Mouse (Mus musculus): Measurements from ENCODE around the gene Mettl27. TPM values are rescaled to one million over a fixed set of nuclear protein-coding genes. Genes with fewer than 3 reads are reported as not detected.

Gene Mettl27
- polyA plus RNA-seq (2016; fragmentation: Nextera tagmentation; extraction: Ambion mirVana) = 7.7 and 8.8 TPM in 2 replicates

DNA sequence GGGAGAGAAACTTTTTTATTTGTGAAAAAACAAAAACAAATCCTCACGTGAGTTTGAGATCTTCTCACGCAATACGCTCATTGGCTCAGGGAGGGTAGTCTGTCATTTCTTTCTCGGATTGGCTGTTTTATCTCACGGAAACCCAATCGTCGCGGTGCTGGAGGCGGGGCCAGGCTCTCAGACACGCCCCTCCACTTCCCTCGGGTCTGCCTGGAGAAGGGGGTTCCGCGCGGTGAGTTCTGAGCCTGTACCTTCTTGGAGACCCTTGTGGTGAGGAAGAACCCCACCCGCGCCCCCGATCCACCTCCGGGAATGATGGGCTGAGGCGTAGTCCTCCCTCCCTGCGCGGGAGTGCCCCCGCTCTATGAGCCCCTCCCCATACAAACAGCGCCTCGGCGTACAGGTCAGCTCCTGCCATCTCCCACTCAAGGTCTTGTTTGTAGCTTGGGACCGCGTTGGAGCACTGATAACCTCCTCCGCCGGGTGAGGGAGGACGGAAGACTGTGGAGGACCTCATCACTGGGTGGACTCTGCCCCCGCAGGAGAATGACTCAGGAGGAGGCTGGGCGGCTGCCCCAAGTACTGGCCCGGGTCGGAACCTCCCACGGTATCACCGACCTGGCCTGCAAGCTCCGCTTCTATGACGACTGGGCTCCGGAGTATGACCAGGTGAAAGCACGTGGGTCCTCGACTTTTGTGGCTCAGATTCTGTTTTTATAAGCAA, at the start of gene Mettl27:
Mettl27 (plus strand) TSS at position 190 of the 724 bp plus-strand sequence.
- under 1% methylated on average over 41 of the region's 41 CpGs for WGBS
- Histone ChIP-seq H3K9me3 (no peaks in the 10 kb centered on the region), H3K4me1 (peaks cover 6% of the 10 kb centered on the region), H3K27ac (peak within 1 kb of the TSS; percentile 50; the same call in 1 of the 2 replicates), H3K4me2 (peak within 1 kb of the TSS; percentile 81), H3K9ac (peak within 1 kb of the TSS; percentile 72), H3K36me3 (replicated peaks) (no peaks in the 10 kb centered on the region), H3K27me3 (0 out of 2 replicates have a peak, but pooled peaks cover 7% of the 10 kb centered on the region), H3K4me3 (replicated peaks) (peak within 1 kb of the TSS; percentile 69)
- ATAC-seq (ENCODE audit: low FRiP score) = peak; percentile 98

DNA sequence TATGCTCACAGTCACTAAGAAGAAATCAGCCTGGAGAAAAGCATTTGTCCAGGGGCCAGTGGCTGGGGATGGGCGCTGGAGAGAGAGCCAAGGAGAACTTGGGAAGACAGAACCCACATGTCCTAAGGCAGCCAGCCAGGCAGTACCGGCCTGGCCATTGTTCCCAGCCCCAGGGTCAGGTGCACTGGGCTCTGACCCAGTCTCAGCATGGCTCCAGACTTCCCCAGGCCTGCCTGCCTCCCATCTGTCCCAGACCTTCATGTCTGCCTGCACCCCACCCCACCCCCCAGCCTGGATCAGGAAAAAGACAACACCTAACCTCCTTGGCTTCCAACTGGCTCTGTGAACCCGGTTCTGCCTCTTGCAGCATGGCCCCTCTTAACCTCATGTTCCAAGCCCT, 49.1 kb upstream of the Mettl27 start:
- H3K4me3 ChIP-seq (replicated peaks) = no peak overlapping the region
- H3K36me3 ChIP-seq (replicated peaks) = no peaks in the 10 kb centered on the region
- no peak overlapping the region for H3K9ac ChIP-seq
- ATAC-seq (ENCODE audit: low FRiP score) = no peak
- no peaks in the 10 kb centered on the region for H3K27me3 ChIP-seq
- 68% methylated on average over 3 of the region's 3 CpGs for WGBS
- no peak overlapping the region for H3K4me2 ChIP-seq
- no peaks in the 10 kb centered on the region for H3K9me3 ChIP-seq
- H3K4me1 ChIP-seq = peaks cover 3% of the 10 kb centered on the region; the same call in 1 of the 2 replicates
- H3K27ac ChIP-seq = no peak overlapping the region

DNA sequence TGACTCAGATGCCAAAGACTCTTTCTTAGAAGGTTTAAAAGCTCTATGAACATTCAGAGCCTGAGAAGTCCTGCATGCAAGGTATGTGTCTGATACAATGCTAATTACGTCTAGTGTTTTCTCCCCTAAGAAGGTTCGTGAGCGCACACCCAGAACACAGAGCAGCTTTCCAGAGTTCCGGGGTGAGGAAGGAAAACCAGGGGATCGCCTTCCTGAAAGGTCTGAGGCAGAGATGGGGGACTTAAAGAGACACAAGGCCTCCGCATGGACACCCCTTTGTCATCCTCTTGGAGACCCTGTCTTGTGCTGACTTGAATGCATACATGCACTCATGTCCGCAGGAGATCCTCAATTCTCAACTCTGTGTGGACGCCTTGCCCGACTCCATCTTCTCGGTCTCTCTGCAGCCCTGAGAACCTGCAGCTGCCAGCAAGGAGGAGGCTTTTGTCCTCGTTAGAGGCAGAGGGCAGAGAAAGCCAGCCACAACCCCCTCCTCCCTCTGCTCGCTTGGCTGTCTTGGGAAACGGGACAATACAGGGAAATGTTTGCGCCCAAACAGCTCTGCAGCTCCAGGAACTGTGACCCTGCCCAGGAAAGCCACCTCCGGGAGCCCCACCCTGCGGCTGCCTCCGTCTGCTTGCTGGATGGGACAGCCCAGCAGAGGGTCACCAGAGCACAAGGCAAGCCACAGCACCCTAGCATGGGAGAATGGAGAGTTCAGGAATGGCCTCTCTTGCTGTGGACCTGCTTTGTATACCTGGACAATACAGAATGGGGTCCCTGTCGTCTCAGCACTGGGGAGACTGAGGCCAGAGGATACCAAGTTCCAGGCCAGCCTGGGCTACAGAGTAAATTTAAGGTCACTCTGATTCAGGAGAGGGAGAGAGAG, 44.5 kb upstream of the Mettl27 start:
- no peaks in the 10 kb centered on the region for H3K27me3 ChIP-seq
- H3K4me2 ChIP-seq = no peak overlapping the region
- no peaks in the 10 kb centered on the region for H3K9me3 ChIP-seq
- H3K27ac ChIP-seq = no peak overlapping the region
- H3K9ac ChIP-seq = no peak overlapping the region
- H3K36me3 ChIP-seq (replicated peaks) = no peaks in the 10 kb centered on the region
- no peak overlapping the region for H3K4me3 ChIP-seq (replicated peaks)
- no peak for ATAC-seq (ENCODE audit: low FRiP score)
- 51% methylated on average over 18 of the region's 18 CpGs for WGBS
- peaks cover 3% of the 10 kb centered on the region; the same call in 1 of the 2 replicates for H3K4me1 ChIP-seq

DNA sequence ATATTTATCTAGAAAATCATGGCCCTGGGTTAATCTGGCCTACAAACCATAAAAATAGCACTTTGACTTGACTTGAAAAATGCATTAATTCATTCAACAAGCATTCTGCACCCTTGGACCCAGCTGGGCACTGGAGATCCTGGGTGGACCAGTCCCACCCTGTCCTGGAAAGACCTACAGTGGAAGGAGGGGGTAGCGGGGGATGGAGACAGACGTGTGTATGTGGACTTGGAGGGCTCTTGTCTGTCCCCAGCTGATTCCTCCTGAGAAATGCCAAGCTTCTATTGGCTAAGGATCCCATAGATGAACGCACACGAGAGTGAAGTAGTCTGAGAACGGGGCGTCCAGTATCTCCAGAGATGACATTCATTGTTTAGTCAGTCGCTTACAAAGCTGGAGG, 43.7 kb upstream of the Mettl27 start:
- Histone ChIP-seq H3K27me3 (no peaks in the 10 kb centered on the region), H3K36me3 (replicated peaks) (no peaks in the 10 kb centered on the region), H3K9me3 (no peaks in the 10 kb centered on the region), H3K4me2 (no peak overlapping the region), H3K4me1 (peaks cover 3% of the 10 kb centered on the region; the same call in 1 of the 2 replicates), H3K27ac (no peak overlapping the region), H3K9ac (no peak overlapping the region), H3K4me3 (replicated peaks) (no peak overlapping the region)
- no peak for ATAC-seq (ENCODE audit: low FRiP score)
- WGBS = 87% methylated on average over 7 of the region's 7 CpGs

DNA sequence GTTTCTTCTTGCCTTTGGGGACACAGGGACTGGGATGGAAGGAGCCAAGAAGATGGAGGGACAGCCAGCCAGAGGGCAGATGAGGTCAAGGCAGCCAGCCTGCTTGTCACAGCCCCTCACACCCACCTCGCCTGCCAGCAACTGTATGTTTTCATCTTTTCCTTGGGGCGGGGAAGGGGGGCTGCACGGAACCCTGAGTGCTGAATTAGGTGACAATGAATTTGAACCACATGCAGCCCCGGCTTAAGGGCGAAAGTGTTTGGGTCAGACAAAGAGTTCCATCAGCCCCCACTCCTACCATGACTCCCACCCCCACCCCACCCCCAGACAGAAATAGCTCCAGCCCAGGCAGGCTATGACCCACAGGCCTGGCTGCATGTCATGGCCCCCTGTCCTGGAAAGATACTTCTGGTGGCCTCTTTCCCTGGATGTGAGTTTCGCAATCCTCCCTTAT, 41.5 kb upstream of the Mettl27 start:
- Histone ChIP-seq H3K27me3 (no peaks in the 10 kb centered on the region), H3K27ac (no peak overlapping the region), H3K9ac (no peak overlapping the region), H3K36me3 (replicated peaks) (no peaks in the 10 kb centered on the region), H3K4me3 (replicated peaks) (no peak overlapping the region), H3K4me2 (no peak overlapping the region), H3K4me1 (peaks cover 3% of the 10 kb centered on the region; the same call in 1 of the 2 replicates), H3K9me3 (no peaks in the 10 kb centered on the region)
- no peak for ATAC-seq (ENCODE audit: low FRiP score)
- WGBS = 86% methylated on average over 6 of the region's 6 CpGs

DNA sequence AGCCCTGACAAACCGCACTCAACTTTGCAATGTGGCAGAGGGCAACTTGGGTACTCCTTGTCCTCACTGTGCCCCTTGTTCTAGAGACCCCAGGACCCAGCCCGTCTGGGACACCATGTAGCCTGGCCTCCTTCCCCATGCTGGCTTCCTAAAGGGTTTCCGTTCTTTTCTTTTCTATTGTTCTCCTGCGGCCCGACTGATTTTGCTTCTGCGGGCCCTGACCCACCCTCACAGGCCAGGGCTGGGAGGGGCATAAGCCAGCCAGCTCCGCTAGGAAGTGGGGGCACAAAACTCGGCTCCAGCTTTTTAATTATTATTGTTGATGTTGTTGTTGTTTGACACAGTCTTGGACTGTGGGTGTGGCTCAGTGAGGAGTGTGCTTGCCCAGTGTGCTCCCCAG, 40.6 kb upstream of the Mettl27 start:
- Histone ChIP-seq H3K9ac (no peak overlapping the region), H3K4me1 (peaks cover 3% of the 10 kb centered on the region; the same call in 1 of the 2 replicates), H3K27me3 (no peaks in the 10 kb centered on the region), H3K9me3 (no peaks in the 10 kb centered on the region), H3K4me3 (replicated peaks) (no peak overlapping the region), H3K36me3 (replicated peaks) (no peaks in the 10 kb centered on the region), H3K27ac (no peak overlapping the region), H3K4me2 (no peak overlapping the region)
- 65% methylated on average over 8 of the region's 8 CpGs for WGBS
- no peak for ATAC-seq (ENCODE audit: low FRiP score)

DNA sequence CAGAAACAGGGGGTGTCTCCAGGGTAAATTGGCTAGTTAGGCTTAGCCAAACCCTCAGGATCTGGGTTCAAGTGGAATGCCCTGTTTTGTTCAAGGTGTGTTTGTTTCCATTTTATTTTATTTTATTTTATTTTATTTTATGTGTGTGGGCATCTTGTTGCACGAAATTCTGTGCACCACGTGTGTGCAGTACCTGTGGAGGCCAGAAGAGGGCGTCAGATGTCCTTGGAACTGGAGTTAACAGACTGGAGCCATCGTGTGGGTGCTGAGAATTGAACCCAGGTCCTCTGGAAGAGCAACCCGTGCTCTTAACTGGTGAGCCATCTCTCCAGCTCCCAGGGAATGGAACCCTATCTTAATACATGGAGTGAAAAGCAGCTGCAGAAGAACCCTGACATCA, 39.5 kb upstream of the Mettl27 start:
- Histone ChIP-seq H3K4me1 (peaks cover 3% of the 10 kb centered on the region; the same call in 1 of the 2 replicates), H3K36me3 (replicated peaks) (no peaks in the 10 kb centered on the region), H3K27me3 (no peaks in the 10 kb centered on the region), H3K9ac (no peak overlapping the region), H3K9me3 (no peaks in the 10 kb centered on the region), H3K4me2 (no peak overlapping the region), H3K27ac (no peak overlapping the region), H3K4me3 (replicated peaks) (no peak overlapping the region)
- WGBS = 81% methylated on average over 5 of the region's 5 CpGs
- ATAC-seq (ENCODE audit: low FRiP score) = no peak

DNA sequence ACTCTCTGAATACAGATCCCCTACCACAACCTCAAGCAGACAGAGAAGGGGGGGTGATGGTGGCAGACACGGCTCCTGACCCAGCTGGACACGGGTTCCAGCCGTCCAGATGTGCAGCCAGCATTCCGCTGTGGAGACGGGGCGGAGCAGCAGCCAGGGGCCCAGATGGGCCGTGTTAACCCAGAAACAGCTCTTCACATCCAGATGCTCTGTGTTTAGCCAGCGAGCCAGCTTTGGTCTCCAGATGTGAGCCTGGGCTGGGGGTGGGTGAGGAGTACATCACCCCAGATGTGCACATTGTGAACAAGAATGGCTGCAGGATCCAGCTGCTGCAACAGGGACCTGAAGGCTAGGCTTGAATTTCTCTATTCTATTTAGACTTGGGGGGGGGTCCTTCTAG, 36.9 kb upstream of the Mettl27 start:
- no peak overlapping the region for H3K4me3 ChIP-seq (replicated peaks)
- no peak for ATAC-seq (ENCODE audit: low FRiP score)
- no peak overlapping the region for H3K4me2 ChIP-seq
- no peak overlapping the region for H3K9ac ChIP-seq
- no peaks in the 10 kb centered on the region for H3K36me3 ChIP-seq (replicated peaks)
- no peaks in the 10 kb centered on the region for H3K4me1 ChIP-seq
- 80% methylated on average over 8 of the region's 8 CpGs for WGBS
- no peak overlapping the region for H3K27ac ChIP-seq
- no peaks in the 10 kb centered on the region for H3K9me3 ChIP-seq
- H3K27me3 ChIP-seq = no peaks in the 10 kb centered on the region

DNA sequence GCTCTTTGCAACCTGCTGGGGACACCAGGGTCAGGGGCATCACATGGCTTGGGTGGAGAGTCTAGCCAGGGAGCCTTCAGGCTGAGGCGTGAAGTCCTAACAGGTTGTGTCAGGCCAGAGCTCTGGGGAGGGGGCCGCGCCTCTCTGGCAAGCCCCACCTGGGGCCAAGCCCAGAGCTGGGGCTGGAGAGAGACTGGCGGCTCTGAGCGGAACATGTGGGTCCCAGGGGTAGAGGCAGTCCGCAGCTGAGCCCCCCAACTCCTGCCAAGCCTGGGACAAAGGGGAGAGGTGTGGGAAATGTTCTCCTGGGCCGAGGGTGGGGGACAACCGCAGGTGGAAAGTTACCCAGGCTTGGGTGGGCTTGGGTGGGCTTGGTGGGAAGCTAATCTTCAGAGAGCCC, 35.2 kb upstream of the Mettl27 start:
- no peak overlapping the region for H3K27ac ChIP-seq
- H3K9ac ChIP-seq = no peak overlapping the region
- no peak overlapping the region for H3K4me2 ChIP-seq
- peaks cover 6% of the 10 kb centered on the region for H3K4me1 ChIP-seq
- H3K9me3 ChIP-seq = no peaks in the 10 kb centered on the region
- H3K27me3 ChIP-seq = no peaks in the 10 kb centered on the region
- no peak overlapping the region for H3K4me3 ChIP-seq (replicated peaks)
- no peak for ATAC-seq (ENCODE audit: low FRiP score)
- WGBS = 92% methylated on average over 8 of the region's 8 CpGs
- no peaks in the 10 kb centered on the region for H3K36me3 ChIP-seq (replicated peaks)

DNA sequence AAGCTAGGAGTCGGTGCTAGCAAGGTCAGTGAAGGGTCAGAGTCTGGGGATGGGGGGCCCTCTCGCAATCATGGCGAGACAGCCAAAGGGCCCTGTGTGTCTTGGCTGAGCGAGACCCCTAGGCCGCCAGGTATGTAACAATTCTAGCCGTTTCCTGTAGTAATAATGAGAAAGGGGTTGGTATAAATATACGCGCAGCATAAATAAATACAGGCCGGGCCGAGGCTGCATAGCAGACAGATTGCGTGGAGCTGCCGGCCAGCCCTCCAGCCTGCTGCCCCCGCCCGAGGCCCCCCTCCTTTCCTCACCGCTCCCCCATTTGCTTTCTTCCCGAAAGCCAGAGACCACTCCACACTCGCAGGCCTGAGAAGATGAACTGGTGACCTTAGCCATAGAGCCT, 34.6 kb upstream of the Mettl27 start:
- no peak for ATAC-seq (ENCODE audit: low FRiP score)
- H3K27me3 ChIP-seq = no peaks in the 10 kb centered on the region
- no peaks in the 10 kb centered on the region for H3K9me3 ChIP-seq
- no peak overlapping the region for H3K4me2 ChIP-seq
- no peak overlapping the region for H3K9ac ChIP-seq
- WGBS = 81% methylated on average over 17 of the region's 17 CpGs
- peaks cover 6% of the 10 kb centered on the region for H3K4me1 ChIP-seq
- H3K4me3 ChIP-seq (replicated peaks) = no peak overlapping the region
- H3K27ac ChIP-seq = no peak overlapping the region
- H3K36me3 ChIP-seq (replicated peaks) = no peaks in the 10 kb centered on the region

DNA sequence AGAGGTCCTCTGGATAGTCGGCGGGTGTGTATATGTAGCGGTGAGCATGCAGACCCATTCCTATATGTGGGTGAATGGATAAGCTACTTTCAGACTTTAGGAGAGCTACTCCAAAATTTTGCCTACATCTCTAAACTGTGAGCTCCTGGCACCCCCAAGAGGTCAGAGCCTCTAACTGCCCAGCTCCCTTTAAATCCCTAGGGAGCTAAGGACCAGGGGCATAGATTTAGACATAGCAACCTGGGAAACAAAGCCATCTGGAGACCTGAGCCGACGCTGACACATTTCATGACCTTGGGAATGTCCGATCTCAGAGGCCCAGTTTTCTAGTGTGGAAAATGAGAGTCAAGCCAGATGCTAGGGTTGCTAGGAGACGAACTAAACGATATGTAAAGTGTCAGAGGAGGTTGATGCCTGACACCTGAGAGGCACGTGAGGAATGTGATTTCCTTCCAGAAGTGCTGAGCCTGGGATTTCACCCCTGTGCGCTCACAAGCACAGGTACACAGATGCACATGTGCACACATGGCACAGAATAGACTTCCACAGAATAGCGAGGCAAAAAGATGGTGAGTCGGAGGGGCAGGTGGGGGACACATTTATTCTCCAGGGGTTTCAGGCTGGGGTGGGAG, 31.0 kb upstream of the Mettl27 start:
- H3K9me3 ChIP-seq = no peaks in the 10 kb centered on the region
- 49% methylated on average over 12 of the region's 12 CpGs for WGBS
- no peak overlapping the region for H3K9ac ChIP-seq
- H3K4me2 ChIP-seq = no peak overlapping the region
- no peaks in the 10 kb centered on the region for H3K27me3 ChIP-seq
- peaks cover 6% of the 10 kb centered on the region for H3K4me1 ChIP-seq
- H3K4me3 ChIP-seq (replicated peaks) = no peak overlapping the region
- no peak overlapping the region for H3K27ac ChIP-seq
- no peaks in the 10 kb centered on the region for H3K36me3 ChIP-seq (replicated peaks)
- ATAC-seq (ENCODE audit: low FRiP score) = no peak

DNA sequence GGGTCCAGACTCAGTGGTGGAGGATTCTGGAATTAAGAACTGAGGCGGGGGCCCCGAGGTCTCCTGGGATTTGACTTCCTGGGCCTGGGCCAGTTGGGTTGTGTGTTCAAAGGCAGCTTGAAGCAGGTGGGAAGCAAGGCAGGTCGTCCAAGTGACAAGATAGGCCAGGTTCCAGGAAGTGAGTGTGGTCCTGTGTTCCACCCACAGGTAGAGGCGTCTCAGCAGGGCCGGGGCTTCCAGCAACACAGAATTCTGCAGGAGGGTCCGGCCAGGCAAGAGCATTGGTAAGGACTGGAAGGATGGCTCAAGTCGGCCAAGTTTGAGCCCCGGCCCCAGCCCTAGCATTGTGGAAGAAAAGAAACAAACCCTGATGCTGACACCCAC, 30.5 kb upstream of the Mettl27 start:
- Histone ChIP-seq H3K27ac (no peak overlapping the region), H3K27me3 (no peaks in the 10 kb centered on the region), H3K9ac (no peak overlapping the region), H3K4me1 (peaks cover 6% of the 10 kb centered on the region), H3K36me3 (replicated peaks) (no peaks in the 10 kb centered on the region), H3K4me3 (replicated peaks) (no peak overlapping the region), H3K4me2 (no peak overlapping the region), H3K9me3 (no peaks in the 10 kb centered on the region)
- ATAC-seq (ENCODE audit: low FRiP score) = no peak
- 77% methylated on average over 8 of the region's 8 CpGs for WGBS

All from forebrain, embryonic 12.5 days (tissue).